Mouse (Mus musculus) retina, postnatal 7 days (tissue): ENCODE measurements around the gene Gpr146.
A peak's percentile ranks its signal among the peaks of the same experiment; 100 is the strongest.

Source experiments
- DNase-seq: peaks from one replicate; pipeline ENCODE4 v3.0.0-alpha.2; 2012; ENCODE audit warnings: low read depth, low spot score

Gpr146 gene

GRCm38 (mm10) chr5:139399991-139400390, 22.5 kb downstream of the Gpr146 start:
- DNase-seq: no peak

- no peak for DNase-seq
These were observed 24.6 kb downstream of the Gpr146 start for GRCm38 (mm10) chr5:139402106-139402505.

GRCm38 (mm10) chr5:139403692-139404260, 26.3 kb downstream of the Gpr146 start:
- no peak for DNase-seq

- DNase-seq: no peak
These were observed 27.4 kb downstream of the Gpr146 start, which contains the start of gene C130050O18Rik for GRCm38 (mm10) chr5:139404801-139405401. TSS of gene C130050O18Rik (plus strand) at chr5:139405280.

GRCm38 (mm10) chr5:139405478-139405877, 28.0 kb downstream of the Gpr146 start:
- DNase-seq: no peak

GRCm38 (mm10) chr5:139405953-139406352, 28.5 kb downstream of the Gpr146 start:
- DNase-seq: no peak

- DNase-seq: no peak
These were observed 29.8 kb downstream of the Gpr146 start for GRCm38 (mm10) chr5:139407121-139407885.

- DNase-seq: no peak
These were observed 31.0 kb downstream of the Gpr146 start for GRCm38 (mm10) chr5:139408511-139408910.

- DNase-seq: no peak
These were observed 31.9 kb downstream of the Gpr146 start for GRCm38 (mm10) chr5:139409412-139409811.

GRCm38 (mm10) chr5:139410056-139410455, 32.6 kb downstream of the Gpr146 start:
- DNase-seq: no peak

- no peak for DNase-seq
These were observed 33.6 kb downstream of the Gpr146 start for GRCm38 (mm10) chr5:139411117-139411516.

GRCm38 (mm10) chr5:139411665-139412314, 34.3 kb downstream of the Gpr146 start:
- no peak for DNase-seq

GRCm38 (mm10) chr5:139413545-139413944, 36.0 kb downstream of the Gpr146 start:
- DNase-seq: no peak

GRCm38 (mm10) chr5:139415001-139415400, 37.5 kb downstream of the Gpr146 start:
- no peak for DNase-seq

GRCm38 (mm10) chr5:139416942-139417341, 39.4 kb downstream of the Gpr146 start:
- DNase-seq: no peak

GRCm38 (mm10) chr5:139417480-139417879, 40.0 kb downstream of the Gpr146 start:
- DNase-seq: no peak

- DNase-seq: no peak
These were observed 40.6 kb downstream of the Gpr146 start for GRCm38 (mm10) chr5:139418110-139418509.

- no peak for DNase-seq
These were observed 41.1 kb downstream of the Gpr146 start for GRCm38 (mm10) chr5:139418633-139419032.

GRCm38 (mm10) chr5:139423026-139423865, 45.7 kb downstream of the Gpr146 start, which contains the start of gene Gper1:
TSS of gene Gper1 (plus strand) at chr5:139423151.
- peak; percentile 13 for DNase-seq

- DNase-seq: no peak
These were observed 47.7 kb downstream of the Gpr146 start for GRCm38 (mm10) chr5:139425198-139425597.

GRCm38 (mm10) chr5:139427001-139427400, 49.5 kb downstream of the Gpr146 start:
- no peak for DNase-seq
